Mouse (Mus musculus): ENCODE measurements at regions not wholly inside any gene's neighbourhood (a gene's known extent, or its start where the extent isn't known, plus 50 kb on each side); places are given as distances from the start of the nearest gene placed in this dataset.

DNA sequence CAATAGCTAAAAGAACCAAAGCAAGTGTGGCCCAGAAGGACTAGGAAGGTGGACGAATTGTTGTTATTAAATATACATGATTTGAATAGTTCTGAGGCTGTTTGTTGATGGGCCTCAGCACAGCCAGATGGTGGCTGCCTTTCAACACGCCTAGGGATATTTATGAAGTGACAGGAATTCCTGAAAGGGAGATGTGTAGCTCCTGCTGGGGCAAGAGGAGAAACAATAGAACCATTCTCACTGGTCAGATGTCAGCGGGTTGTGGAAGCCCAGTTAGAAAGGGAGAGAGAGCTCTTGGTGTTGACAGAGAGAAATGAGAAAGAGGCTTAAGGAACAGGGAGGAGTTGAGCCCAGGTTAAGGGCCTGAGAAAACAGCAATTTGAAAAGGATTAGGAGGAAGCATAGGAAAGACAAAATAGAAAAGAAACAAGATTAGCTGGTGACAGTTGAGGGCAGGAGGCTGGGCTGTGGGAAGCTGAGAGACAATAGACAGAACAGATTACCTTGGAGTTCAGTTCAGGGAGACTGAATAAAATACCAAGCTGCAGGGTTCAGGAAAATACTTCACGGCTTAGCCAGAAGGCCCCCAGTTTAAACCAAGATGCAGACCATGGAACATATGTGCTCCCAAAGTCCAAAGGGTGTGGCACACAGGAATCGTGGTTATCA is 174.7 kb upstream of the Ptbp2 start:
- DNase-seq: no peak

DNA sequence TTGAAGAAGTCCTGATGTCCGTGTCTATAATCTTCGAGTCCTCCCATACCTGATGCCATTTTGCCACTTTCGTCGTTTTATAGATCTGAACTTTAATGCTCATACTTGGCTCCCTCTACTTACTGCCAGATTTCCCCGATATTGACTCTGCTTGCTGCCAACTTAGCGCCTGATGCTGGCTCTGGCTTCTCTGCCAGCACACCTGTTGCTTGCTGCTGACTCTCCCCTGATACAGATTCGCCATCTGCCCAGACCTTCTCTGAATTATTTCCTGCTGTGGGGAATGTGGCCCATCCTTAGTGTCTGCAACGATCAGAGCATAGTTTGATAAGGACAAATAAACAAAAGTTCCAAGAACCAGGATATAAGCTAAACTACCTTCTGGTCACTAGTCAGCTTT is 173.3 kb upstream of the Ptbp2 start:
- DNase-seq: no peak

DNA sequence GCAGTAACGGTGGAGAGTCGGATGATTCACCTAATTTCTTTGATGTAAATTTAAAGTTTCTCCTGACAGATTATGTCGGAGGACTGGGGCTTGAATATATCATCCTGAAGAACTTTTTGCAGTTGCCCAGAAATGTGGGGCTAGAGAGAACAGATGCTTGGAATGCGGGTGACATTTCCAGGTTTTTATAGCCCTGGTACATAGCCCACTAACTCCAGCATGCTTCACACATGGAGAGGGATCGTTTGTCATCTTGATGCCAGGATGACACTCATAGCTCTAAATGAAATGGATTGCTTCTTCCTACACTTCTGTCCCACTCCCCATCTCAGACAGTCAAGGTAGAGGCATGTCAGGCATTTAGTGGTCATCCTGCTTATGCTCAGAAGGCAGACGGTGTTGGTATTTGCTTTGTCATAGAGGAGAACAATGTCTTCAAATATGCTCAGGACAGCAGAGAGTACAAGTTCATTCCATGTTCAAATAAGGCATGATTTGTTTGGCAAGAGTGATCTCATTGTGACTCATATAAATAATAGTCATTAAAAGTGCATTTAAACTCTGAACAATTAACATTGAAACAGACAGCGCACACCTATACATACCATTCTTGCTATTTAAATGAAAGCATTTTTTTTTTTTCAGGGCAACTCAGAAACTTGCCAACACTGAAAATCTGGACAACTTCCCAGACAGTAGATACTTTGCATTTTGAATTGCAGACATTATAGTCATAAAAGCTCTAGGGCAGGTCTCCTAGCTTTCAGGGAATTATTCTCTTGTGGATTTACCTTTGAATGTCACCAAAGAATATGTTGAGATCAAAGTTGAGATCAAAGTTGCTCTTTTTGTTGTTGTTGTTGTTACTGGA is 171.7 kb upstream of the Ptbp2 start:
- DNase-seq: no peak

DNA sequence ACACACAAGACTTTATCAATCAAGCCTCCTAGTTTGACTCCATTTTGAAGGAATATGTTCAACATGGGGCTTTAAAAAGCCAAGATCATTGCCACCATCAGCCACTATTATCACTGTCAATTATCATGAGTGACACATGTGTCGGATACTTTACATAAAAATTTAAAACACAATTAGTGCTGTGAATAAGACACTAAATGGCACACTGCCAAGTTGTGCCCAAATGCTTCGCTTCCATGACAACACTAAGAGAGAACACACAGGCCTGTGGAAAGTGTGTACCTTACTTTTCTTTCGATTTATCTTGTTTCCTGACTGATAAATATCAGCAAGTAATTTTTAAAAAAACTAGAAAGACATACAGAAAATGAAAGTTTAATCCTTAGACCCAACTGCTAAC is 166.5 kb upstream of the Ptbp2 start:
- no peak for DNase-seq

DNA sequence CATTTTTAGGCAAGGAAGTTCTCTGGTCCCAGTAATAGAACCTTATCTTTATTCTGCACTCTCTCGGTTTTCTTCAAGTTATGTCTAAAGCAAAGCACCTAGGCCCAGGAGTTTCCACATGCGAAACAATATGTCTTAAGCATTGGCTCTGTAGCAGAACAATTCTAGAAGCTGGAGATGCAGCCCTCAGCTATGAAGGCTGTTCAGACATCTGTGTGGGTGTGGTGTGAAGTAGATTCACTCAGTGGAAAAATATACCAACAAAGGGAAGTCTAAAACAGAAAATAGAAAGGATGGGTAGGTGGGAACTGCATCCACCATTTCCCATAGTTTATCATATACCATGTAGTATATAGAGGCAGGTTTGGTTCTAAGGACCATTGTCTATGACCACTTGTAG is 165.8 kb upstream of the Ptbp2 start:
- DNase-seq: no peak

DNA sequence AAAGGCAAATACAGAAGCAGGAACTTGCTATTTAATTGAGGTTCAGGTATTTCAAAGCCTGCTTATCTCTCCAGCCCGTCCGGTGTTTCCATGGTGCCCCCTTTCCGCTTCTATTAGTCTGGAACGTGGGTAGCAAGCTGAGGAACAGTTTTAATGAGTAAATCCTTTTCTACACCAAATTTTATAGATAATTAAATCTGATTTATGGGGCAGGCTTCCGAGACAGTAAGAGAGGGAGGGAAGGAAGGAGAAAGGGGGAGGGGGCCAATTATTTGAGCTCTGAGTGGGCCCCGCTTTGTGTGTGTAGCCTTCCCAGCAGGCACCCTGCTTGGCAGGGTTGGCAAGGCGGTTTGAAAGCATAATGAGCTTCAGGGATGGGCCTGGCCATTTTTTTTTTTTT is 165.4 kb upstream of the Ptbp2 start:
- no peak for DNase-seq

DNA sequence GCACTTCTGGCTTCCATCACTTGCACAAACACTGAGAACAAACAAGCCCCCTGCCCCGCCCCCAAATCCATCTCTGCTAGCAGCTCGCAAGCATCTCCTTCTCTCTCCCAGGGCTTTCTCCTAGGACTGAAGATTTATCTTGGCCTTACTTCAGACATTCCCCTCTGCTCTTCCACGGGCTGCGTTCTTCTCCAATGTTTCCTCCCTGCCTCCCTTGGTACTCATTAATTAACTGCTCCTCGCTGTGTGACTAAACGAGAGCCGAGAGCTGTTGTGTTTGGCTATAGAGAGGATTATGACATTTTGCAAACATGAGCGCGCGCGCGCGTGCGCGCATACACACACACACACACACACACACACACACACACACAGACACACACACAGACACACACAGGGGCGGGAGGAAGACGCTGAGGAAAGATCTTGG is 164.8 kb upstream of the Ptbp2 start:
- DNase-seq: peak; percentile 17 to 23

DNA sequence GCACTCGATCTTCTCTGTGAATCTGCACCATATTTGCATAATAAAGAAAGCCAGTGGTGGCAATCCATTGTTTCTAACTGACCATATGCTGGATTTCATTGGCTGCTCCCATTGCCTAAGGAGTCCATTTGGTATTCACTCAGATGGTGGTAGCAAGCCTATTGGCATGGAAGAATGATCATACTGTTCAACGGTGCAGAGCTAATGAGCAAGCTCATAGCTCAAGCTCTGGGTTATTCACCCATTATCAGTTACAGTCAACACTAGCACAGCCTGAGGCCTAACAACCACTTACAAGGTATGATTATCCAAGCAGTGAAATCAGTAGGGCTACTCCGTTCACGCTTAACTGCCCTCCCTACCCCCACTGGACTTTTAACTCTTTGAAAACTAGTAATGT is 162.9 kb upstream of the Ptbp2 start:
- no peak for DNase-seq

DNA sequence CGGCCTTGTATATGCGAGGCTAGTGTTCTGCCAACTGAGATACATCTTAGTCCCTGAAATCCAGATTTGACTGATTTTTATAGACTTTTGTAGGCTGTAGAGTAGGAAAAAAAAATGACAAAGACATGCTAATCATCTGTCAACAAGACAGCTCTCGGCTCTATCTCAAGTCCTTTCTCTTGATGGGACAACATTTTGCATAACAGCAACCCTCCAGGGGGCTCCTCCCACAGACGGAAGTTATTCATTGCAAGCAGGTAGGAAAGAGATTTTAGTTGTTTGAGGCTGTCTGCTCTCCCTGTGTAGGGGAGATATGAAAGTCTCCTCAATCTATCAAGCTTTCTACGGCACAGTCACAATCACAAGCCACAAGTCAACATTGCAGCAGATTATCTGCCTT is 159.8 kb upstream of the Ptbp2 start:
- DNase-seq: no peak

DNA sequence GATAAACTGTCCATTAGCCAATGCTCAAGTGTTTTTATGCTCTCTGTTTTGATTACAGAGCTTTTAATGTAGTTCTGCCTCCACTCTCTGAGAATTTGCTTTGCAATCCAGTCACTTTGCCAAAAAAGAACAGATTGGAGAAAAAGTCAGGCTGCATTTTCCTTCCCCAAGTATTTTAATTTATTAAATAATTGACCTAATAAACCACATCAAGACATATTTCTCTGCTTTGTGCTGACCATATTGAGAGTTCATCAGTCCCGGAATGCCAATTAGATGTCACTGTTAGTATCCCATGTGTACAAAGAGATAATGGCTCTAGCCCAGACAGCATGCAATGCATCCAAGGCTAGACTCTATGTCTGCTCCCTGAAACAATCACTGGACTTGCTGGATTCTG is 154.8 kb upstream of the Ptbp2 start:
- DNase-seq: no peak

DNA sequence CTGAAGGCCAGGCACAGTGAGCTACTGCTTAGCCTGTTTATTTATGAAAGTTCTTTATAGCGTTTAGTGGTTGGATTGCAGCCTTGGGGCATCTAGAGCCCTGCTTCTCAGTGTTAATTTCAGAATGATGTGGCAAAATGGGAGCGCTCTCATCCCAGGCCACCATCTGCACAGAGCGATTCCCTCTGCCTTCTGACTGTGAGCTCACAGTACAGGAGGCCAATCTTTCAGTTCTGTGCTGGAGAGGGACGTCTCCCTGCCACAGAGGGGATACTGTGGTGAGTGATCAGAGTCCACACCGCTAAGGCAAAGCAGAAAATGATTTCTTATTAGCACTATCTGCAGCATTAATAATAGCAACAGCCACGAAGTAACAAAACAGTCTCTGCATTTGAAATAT is 154.2 kb upstream of the Ptbp2 start:
- no peak for DNase-seq

DNA sequence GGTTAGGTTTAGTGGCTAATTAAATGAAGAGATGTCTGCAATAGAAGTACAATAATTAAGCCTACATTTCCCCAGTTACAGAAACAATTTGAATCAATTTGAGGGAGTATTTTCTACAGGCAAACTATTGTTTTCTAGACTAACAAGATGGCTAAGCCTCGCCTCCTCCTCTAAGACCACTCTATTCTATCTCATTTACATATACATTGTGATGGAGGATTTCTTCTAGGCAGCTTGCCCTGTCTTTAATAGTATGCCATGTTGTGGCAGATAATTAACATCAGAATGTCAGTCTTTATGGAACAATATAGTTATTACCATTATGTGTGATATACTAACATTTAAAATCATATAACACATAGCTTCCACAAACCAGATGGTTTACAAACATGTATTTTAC is 152.3 kb upstream of the Ptbp2 start:
- DNase-seq: no peak

DNA sequence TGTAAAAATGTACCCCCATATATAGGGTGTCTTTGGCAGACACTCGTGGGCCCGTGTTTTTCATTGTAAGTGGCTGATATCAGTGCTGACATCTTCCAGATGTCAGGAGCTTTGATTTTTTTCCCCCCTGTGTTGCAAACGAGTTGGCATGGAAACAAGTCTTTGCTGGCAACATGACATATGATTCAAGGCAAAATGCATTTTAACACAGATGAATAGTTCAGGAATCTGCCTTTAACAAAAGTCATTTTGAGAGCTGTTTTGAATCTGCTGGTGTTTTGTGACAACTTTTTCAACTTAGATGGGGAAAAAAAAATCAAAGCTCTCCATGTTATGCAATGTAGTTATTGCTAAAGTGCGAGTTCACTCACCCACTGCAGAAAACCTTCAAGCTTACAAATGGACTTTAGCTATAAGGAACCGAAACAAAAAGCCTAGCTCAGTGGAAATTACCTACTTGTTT is 148.8 kb upstream of the Ptbp2 start:
- no peak for DNase-seq

DNA sequence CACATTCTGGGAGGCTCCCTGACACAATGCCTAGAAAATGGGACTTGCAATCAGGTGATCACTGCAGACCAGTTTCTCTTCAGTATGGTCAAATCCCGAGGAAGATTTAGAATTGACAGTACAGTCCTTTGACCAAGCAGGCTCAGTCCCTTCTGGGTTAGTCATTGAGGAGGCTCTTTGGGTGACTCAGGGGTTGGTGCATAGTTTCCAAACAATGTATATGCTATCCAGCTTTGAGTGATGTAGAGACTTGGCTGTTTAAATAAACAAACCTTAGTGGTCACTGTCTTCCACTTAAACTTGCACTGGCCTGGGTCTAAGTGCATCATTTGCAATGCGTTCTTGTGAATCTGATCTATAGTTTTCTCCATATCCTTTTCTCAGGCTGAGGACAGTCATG is 144.0 kb upstream of the Ptbp2 start:
- DNase-seq: no peak

DNA sequence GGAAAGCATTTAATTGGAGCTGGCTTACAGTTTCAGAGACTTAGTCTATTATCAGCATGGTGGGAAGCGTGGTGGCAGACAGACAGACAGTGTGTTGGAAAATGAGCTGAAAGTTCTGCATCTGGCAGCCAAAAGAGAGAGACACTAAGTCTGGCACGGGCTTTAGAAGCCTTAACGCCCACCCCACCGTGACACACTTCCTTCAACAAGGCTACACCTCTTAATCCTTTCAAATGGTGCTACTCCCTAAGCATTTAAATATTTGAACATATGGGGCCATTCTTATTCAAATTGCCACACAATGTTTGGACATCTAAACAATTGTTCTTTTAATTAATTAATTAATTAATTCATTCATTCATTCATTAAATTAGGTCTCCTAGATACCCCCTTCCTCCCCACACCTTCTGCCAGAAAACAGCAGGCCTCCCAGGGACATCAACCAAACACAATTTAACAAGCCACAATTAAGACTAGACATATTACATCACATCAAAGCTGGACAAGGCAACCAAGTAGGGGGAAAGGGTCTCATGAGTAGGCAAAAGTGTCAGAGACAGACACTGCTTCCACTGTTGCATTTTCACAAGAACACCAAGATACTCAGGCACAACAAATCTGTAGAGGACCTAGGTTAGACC is 135.4 kb upstream of the Ptbp2 start:
- no peak for DNase-seq

DNA sequence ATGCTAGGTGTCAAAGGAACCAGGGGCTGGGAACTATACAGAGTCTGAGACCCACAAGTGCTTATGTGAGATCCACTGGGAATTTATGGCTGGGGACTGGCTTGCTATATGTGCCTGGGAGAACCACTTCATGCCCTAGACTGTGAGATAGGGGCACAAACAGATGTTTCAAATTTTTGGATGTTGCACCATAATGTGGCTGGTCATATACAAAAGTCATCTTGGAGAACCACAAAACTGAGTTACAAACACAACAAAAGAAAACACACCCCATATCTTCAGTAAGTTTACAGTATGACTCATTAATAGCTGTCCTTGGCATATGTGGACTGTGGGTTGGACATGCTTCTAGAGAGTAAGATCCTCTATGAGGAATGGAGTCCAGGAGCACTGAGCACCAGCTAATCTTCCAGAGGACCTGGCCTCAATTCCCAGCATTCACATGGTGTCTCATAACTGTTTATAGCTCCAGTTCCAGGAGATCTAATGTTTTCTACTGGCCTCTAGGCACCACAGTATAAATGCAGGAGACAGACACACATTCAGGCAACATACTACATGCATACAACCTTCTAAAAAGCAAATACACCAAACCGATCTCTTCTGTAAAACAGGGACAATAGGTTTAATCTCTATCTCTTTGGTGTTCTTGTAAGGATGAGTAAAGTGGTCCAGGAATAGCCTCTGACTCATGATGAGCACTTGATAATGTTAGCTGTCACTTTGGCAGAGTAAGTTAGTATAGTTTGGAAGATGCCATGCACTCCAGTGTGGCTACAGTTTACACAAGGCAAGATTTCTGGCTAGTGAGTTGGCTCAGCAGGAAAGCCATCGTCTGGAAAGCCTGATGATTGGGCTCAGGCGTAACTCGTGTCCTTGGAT is 132.0 kb upstream of the Ptbp2 start:
- DNase-seq: no peak

DNA sequence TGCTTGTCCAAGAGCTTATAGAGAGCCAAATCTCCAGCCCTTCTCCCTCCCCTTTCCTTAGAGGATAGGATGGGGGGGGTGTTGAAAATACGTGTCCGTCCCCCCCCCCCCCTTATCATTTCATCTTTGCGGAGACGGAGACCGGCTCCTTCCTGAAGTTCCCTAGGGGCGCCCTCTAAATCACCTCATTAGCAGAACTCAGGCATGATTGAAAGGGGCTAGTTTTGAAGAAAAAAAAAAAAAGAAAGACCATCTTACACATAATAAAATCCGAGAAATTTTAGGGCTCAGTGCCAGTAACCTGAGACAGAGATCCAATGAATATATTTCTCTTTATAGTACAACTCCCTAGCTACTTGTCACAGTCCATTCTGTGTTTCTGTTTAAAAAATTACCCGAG is 127.3 kb upstream of the Ptbp2 start:
- DNase-seq: no peak

DNA sequence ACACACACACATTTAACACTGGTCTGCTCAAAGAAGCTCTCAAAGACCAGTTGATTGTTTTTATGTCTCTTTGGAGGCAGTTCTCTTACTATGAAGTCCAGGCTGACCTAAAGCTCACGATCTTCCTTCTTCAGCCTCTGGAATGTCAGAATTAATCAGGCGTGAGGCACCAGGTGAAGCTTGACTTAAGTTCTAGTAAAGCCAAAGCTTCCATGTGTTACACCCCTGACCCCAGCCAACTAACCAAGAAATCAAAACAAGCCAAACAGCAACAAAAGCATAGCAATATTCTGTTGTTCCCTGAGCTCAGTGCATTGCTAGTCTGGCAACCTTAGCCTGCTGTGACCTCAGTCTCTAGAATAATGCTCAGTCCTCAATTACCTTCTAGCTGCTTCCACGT is 120.0 kb upstream of the Ptbp2 start:
- no peak for DNase-seq

DNA sequence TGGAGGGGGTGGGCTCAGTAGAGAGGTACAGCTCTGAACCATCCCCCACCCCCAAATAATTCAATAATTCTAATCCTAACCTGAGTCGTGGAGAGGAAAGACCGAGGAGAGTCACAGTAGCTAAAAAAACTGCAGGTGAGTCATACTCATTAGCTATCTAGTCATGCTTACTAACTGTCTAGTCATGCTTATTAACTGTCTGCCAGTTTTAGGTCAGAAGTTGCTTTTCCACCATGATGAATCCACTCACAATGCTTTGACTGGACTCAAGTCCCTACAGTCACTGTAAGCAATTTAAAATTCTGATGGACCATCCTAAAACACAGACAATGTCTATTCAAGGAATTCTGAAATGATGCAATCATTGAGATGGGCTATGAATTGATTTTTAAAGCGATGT is 110.9 kb upstream of the Ptbp2 start:
- DNase-seq: no peak

DNA sequence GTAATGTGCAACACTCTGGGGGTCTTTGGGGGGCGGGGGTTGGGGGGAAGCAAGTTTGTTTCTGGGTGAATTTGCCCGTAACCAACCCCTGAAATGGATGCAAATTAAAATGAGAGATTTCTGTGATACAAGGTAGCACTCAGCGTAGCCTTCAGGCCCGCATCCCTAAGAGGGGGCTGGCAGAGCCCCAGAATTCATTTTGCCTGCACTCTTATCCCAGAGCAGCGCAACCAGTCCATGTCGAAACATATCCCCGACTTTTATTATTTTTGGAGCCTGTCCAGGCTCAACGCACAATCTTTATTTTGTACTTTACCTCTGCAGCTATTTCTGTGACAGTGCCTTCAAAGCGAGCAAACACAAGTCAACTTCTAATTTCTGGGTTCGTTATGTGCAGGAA is 109.8 kb upstream of the Ptbp2 start:
- no peak for DNase-seq

DNA sequence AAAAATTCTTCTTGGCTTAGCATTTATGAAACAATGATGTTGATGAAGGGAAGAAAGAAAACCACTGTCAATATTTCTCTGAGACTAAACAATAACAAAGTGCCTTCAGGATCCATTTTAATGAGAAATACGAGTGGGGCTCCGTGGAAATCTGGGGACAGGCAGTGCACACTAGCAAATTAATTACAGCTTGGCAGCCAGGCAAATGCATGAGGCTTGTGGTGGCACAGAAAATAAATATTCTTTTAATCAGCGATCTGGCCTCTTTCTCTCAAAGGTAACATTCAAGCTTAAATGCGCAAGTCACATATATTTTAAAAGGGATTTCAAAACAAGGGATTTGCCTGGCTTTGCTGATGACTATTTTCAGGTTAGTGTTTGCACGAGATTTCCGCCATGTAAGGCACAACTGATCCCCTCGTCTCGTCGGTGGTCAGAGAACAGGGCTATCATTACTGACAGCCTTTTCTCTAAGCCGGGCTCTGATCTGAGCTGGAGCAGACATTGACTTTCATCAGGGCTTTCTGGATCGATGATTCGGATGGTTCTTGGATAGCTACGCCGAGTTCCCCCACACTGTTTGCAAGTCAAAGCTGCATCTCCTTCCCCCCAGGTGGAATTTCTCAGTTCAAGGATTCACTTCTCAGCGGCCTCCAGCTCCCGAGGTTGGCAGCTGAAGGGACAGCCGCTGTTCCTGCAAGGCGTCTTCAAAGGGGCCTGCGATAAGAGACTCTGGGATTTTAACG is 109.1 kb upstream of the Ptbp2 start:
- DNase-seq: no peak

DNA sequence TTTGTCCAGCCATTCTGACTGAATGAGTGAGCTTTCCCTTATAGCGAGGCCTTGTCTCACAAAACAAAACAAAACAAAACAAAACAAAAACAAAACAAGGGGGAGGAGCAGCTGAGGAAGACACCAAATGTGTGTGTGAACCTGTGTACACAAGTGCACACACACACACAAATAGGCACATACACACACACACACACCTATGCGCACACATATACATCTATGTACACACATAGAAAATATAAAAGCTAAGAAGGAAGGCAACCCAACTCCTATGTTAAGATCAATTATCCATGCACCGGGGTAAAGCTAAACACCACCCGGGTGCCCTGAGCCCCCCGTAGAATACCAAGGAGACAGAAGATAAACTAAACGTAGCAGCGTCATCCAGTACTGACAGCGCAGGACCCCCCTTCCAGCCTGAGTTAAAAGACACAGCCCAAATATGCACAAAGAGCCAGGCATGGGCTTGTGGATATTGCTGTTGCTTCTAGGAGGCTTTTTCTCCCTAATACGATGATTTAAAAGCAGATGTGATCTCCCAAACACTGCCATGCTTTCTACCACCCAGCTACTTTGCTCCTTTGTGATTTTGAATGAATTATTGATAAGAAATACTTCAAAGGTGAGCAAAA is 108.4 kb upstream of the Ptbp2 start:
- DNase-seq: no peak
